Mouse (Mus musculus): Measurements from ENCODE around the gene Ddx17.
A peak's percentile ranks its signal among the peaks of the same experiment; 100 is the strongest.

The Ddx17 gene

GRCm38 (mm10) chr15:79517710-79518109 is 28.8 kb downstream of the Ddx17 start:
- DNase-seq, result no peak

- no peak for DNase-seq
Measured at GRCm38 (mm10) chr15:79516171-79517096, 30.1 kb downstream of the Ddx17 start, which contains the start of gene Kdelr3. TSS of gene Kdelr3 (plus strand) at chr15:79516411.

DNA sequence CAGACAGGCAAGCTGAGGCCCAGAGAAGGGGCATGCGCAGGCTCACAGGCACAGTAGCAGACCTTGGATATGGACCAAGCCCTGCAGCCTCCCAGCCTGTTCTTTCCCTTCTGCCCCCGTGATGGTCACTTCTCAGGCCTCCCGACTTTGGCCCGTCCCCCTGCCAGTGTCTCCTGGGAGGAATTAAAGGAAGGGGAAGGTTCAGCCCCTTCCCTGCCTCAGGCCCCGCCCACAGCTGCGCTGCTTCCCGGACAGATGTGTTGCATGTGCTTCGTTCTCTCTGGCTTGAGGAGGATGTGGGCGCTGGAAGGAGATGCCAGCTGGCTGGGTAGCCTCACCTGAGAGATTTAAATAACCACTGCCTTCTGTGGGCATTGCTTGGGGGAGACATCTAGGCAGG is 32.6 kb downstream of the Ddx17 start:
- no peak for DNase-seq

GRCm38 (mm10) chr15:79511553-79512320 is 34.8 kb downstream of the Ddx17 start:
- DNase-seq, result peak; percentile 89

- no peak for DNase-seq
Measured at GRCm38 (mm10) chr15:79510425-79510824, 36.1 kb downstream of the Ddx17 start.

DNA sequence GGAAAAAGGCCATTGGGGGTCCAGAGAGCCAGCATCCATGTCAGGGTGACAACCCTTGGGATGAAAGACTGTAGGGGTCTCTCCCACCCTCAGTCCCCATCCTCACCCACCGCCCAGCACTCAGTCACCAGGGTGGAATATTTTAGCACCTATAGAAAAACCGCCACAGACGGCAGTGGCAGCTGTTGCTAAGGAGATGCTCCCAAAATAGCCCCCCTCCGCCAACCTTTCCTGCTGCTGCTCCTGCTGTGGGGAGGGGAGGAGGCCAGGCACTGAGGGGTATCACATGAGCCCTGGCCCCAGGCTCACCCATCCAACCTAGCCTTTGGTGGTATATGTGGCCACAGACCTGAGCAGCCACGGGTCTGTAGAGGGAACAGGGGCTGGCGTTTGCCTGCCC is 36.5 kb downstream of the Ddx17 start:
- DNase-seq, result peak; percentile 79

- DNase-seq, result no peak
Measured at GRCm38 (mm10) chr15:79507055-79507828, 39.3 kb downstream of the Ddx17 start.

GRCm38 (mm10) chr15:79506460-79506859 is 40.1 kb downstream of the Ddx17 start:
- no peak for DNase-seq

DNA sequence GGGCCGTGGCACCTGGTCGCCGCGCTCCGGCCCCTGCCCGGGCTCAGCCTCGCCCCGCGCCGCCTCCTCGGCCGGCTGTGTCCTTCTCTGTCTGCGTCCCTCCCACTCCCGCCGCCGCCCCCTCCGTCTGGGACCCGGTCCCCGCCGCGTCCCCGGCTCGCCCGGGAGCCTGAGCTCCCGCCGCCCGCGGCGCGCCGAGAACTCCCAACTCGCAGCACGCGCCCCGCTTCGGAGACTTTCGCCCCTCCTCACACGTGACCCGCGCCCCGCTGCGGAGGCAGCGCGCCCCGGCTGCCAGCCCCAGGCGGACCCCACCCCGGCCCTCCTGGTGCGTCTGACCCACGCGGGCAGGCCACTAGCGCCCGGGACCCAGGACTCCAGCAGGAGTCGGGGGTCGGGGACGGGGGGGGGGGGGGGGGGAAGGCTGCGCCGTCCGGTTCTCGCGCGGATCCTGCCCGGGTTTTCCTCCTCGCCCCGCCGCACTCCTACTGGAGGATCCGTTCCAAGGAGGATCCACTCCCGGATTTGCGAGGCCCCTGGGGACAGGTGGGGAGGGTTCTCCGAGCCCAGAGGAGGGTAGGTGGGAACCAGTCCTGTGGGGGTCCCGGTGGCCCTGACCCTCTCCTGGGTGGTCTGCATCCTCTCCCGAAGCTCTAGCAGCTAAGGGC is 40.8 kb downstream of the Ddx17 start:
- DNase-seq, result peak; percentile 81

DNA sequence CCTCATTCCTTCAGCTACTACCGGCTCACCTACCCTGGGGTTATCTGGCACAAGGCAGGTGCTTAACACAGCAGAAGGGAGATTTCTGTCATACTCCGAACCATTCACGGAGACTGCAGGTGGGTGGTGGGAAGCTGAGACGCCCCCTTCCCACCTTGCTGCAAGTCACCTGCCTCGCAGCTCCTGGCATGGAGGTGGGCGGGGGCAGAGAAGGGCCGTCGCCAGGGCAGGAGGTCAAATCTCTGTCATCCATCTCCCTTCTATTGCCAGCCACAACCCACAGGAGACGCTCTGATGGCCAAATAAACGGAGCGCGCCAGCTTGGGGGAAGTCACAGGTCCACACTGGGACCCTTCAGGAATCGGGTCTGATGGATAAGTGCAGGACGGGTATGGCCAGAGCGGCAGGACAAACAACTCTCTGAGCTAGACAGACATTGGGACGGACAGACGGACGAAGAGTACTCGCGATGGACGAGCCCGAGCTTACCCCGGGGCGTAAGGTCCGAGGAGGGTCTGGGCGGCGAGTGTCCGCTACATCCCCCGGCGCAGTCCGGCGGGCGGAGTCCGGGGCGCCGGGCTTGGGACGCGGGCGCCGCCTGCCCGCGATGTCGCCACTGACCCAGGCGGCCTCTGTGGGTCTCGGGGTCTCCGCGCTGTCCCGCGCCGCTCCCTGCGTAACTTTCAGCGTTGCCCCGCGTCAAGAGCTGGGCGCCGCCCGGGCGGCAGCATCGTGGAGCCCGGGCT is 41.7 kb downstream of the Ddx17 start, which contains the start of gene Kcnj4:
TSS of gene Kcnj4 (minus strand) at position 535 of the 746 bp plus-strand sequence.
- no peak for DNase-seq

GRCm38 (mm10) chr15:79503438-79503837 is 43.1 kb downstream of the Ddx17 start:
- no peak for DNase-seq

DNA sequence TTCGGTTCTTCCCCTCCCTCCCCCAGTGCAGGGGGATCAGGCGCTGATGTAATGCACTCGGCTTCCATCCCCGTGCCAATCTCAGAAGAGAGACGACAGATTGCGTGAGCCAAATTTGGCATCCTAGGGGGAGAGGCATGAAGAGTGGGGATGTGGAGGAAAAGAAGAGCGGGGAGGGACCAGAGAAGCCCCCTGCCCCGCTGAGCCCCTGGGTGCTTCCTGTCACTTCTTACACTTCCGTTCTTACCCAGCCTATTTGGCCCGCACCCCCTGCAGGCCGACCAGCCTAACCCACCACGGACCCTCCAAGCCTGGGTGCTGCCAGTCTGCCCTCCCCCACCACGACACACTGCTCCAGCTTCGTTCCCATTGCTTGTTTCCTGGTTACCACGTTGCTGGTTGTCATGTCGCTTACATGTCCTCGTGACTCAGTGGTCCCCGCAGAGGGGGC is 43.6 kb downstream of the Ddx17 start:
- peak; percentile 76 for DNase-seq

- DNase-seq, result no peak
Measured at GRCm38 (mm10) chr15:79500110-79500509, 46.4 kb downstream of the Ddx17 start.

- DNase-seq, result peak; percentile 70
Measured at GRCm38 (mm10) chr15:79493527-79493926, 53.0 kb downstream of the Ddx17 start.

DNA sequence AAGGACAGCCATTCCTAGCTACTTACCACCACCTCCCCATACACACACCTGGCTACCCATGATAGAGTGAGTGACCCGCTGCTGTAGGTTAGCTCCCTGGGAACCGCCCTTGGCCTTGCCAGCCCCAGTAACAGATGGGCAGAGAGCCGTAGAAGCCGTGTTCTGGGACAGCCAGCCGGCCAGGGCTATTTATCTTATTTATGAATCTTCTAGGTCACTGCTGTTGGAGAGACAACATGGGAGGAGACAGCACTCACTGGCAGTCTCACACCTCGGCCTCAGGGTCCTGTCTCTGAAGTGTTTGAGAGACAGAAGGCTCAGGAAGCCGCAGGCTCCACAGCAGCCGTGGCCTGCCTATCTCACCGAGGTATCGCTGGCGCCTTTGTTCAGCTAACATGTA is 57.1 kb downstream of the Ddx17 start:
- no peak for DNase-seq

DNA sequence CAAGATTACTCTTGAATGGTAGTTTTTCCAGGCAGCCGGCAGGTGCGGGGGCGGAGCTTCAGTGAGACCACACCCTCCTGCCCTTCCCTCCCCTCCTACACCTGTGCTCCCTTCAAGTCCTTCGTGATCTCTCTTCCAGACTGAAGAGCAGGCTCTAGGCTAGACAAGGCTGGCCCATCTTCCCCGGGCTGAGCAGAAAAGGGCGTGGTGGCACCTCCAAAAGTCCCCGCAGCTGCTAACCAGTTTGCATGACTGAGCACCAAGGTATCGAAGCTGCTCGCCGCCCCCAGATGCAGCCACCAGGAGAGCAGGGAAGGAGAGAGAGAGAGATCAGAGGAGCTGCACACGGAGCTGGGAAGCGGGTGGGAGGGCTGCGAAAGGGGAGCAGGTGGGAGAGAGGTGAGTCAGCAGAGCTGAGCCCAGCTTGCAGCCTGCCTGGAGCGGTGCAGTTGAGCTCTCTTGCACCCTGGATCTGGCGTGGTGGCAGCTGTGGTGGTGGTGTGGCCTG is 65.3 kb downstream of the Ddx17 start:
- DNase-seq, result peak; percentile 73

Data from right cerebral cortex, postnatal 25 days (tissue).